Mouse (Mus musculus): ENCODE measurements around the gene Arhgap30.

Gene Arhgap30

GRCm38 (mm10) chr1:171435288-171435814, 46.6 kb downstream of the Arhgap30 start:
- no peak for DNase-seq (ENCODE audit: low spot score)

GRCm38 (mm10) chr1:171435974-171436373, 47.2 kb downstream of the Arhgap30 start:
- DNase-seq (ENCODE audit: low spot score), result no peak

- DNase-seq (ENCODE audit: low spot score), result no peak
These were observed 48.7 kb downstream of the Arhgap30 start, which contains the start of gene F11r for GRCm38 (mm10) chr1:171437264-171438013. TSS of gene F11r (plus strand) at chr1:171437535.

- DNase-seq (ENCODE audit: low spot score), result no peak
These were observed 49.4 kb downstream of the Arhgap30 start for GRCm38 (mm10) chr1:171438014-171438670.

GRCm38 (mm10) chr1:171439072-171439471, 50.3 kb downstream of the Arhgap30 start:
- no peak for DNase-seq (ENCODE audit: low spot score)

GRCm38 (mm10) chr1:171440025-171440725, 51.4 kb downstream of the Arhgap30 start:
- DNase-seq (ENCODE audit: low spot score), result no peak

GRCm38 (mm10) chr1:171441466-171442412, 53.0 kb downstream of the Arhgap30 start:
- DNase-seq (ENCODE audit: low spot score), result no peak

- no peak for DNase-seq (ENCODE audit: low spot score)
These were observed 53.6 kb downstream of the Arhgap30 start for GRCm38 (mm10) chr1:171442413-171442760.

GRCm38 (mm10) chr1:171445050-171445449, 56.3 kb downstream of the Arhgap30 start:
- no peak for DNase-seq (ENCODE audit: low spot score)

GRCm38 (mm10) chr1:171446854-171447253, 58.1 kb downstream of the Arhgap30 start:
- DNase-seq (ENCODE audit: low spot score), result no peak

- no peak for DNase-seq (ENCODE audit: low spot score)
These were observed 58.9 kb downstream of the Arhgap30 start for GRCm38 (mm10) chr1:171447692-171448091.

GRCm38 (mm10) chr1:171450062-171450461, 61.3 kb downstream of the Arhgap30 start:
- DNase-seq (ENCODE audit: low spot score), result no peak

- DNase-seq (ENCODE audit: low spot score), result no peak
These were observed 62.2 kb downstream of the Arhgap30 start for GRCm38 (mm10) chr1:171451001-171451400.

- DNase-seq (ENCODE audit: low spot score), result no peak
These were observed 63.8 kb downstream of the Arhgap30 start for GRCm38 (mm10) chr1:171452522-171452921.

- DNase-seq (ENCODE audit: low spot score), result no peak
These were observed 64.2 kb downstream of the Arhgap30 start for GRCm38 (mm10) chr1:171452923-171453322.

- DNase-seq (ENCODE audit: low spot score), result no peak
These were observed 66.2 kb downstream of the Arhgap30 start for GRCm38 (mm10) chr1:171454926-171455325.

GRCm38 (mm10) chr1:171457568-171457967, 68.8 kb downstream of the Arhgap30 start:
- no peak for DNase-seq (ENCODE audit: low spot score)

GRCm38 (mm10) chr1:171459791-171460190, 71.0 kb downstream of the Arhgap30 start:
- DNase-seq (ENCODE audit: low spot score), result no peak
